Mouse (Mus musculus): ENCODE measurements around the gene Spaca7. TPM values are rescaled to one million over a fixed set of nuclear protein-coding genes. Genes with fewer than 3 reads are reported as not detected.

Gene Spaca7
- not detected for total RNA-seq (2021)
- long read RNA-seq, experiment 1 = 0 reads
- long read RNA-seq, experiment 2 = 0 reads

GRCm38 (mm10) chr8:12572814-12573534, at the start of gene Spaca7:
Spaca7 (plus strand) TSS chr8:12573029.
- Histone ChIP-seq H3K4me3 (no peak within 1 kb of the TSS), H3K27ac (no peak within 1 kb of the TSS)
- intact Hi-C loops (cut with DNase I) = no loop called here
- TF ChIP-seq CTCF (IDR thresholded peaks at IDR 0.05) = no peak
- DNase-seq = no peak

- TF ChIP-seq CTCF (IDR thresholded peaks at IDR 0.05) = no peak
- no peak for DNase-seq
- intact Hi-C loops (cut with DNase I) = no loop called here
- Histone ChIP-seq H3K27ac (no peak overlapping the region), H3K4me3 (no peak overlapping the region)
Observed at GRCm38 (mm10) chr8:12524279-12524678, 48.5 kb upstream of the Spaca7 start.

DNA sequence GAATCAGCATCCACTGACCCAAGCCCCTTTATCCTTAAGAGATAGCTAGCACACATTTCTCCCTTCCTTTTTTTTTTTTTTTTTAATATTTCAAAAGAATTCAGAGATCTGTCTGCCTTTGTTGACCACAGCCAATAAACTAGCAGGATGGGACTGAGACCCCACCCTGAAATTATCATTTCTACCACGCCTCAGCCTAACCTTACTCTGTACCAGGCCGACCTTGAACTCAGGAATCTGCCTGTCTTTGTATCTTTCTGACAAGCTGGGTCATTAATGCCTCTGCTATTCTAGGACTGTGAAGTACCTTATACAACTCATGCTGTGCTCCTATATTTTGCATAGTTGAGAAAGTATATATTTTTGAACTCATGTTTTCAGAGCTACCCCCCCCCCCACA, 44.2 kb upstream of the Spaca7 start:
- no peak overlapping the region for H3K4me3 ChIP-seq
- TF ChIP-seq CTCF (IDR thresholded peaks at IDR 0.05) = no peak
- intact Hi-C loops (cut with DNase I) = no loop called here
- DNase-seq = no peak
- H3K27ac ChIP-seq = no peak overlapping the region

- no peak for TF ChIP-seq CTCF (IDR thresholded peaks at IDR 0.05)
- Histone ChIP-seq H3K27ac (no peak overlapping the region), H3K4me3 (no peak overlapping the region)
- intact Hi-C loops (cut with DNase I) = no loop called here
- DNase-seq = no peak
Observed at GRCm38 (mm10) chr8:12535617-12536016, 37.2 kb upstream of the Spaca7 start.

- intact Hi-C loops (cut with DNase I) = no loop called here
- H3K27ac ChIP-seq = no peak overlapping the region
- TF ChIP-seq CTCF (IDR thresholded peaks at IDR 0.05) = no peak
- H3K4me3 ChIP-seq = no peak overlapping the region
- DNase-seq = no peak
Observed at GRCm38 (mm10) chr8:12536306-12536705, 36.5 kb upstream of the Spaca7 start.

GRCm38 (mm10) chr8:12545236-12545635, 27.6 kb upstream of the Spaca7 start:
- TF ChIP-seq CTCF (IDR thresholded peaks at IDR 0.05) = no peak
- DNase-seq = no peak
- no peak overlapping the region for H3K27ac ChIP-seq
- intact Hi-C loops (cut with DNase I) = no loop called here
- no peak overlapping the region for H3K4me3 ChIP-seq

- DNase-seq = no peak
- H3K27ac ChIP-seq = no peak overlapping the region
- no peak overlapping the region for H3K4me3 ChIP-seq
- intact Hi-C loops (cut with DNase I) = no loop called here
- no peak for TF ChIP-seq CTCF (IDR thresholded peaks at IDR 0.05)
Observed at GRCm38 (mm10) chr8:12545671-12546070, 27.2 kb upstream of the Spaca7 start.

GRCm38 (mm10) chr8:12547466-12548220, 25.2 kb upstream of the Spaca7 start:
- H3K27ac ChIP-seq = no peak overlapping the region
- TF ChIP-seq CTCF (IDR thresholded peaks at IDR 0.05) = no peak
- DNase-seq = no peak
- H3K4me3 ChIP-seq = no peak overlapping the region
- intact Hi-C loops (cut with DNase I) = no loop called here

DNA sequence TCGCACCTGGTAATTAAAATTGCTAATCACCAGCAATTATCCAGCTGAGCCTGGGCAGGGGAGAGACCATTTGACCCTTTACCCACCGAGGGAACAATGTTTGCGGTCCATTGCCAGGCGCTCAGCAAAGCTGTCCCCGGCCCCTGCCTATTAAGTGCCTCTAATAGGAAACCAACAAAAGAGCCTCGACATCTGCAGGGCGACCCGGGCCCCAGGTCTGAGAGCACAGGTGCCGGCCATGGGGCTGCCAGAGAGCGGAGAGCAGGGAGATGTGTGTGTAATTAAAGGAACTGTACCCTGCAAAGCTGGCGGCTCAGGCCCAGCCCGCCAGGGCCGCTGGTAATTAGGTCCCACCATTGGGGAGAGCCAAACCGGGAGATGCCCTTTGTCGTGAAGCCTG, 24.6 kb upstream of the Spaca7 start:
- no peak overlapping the region for H3K27ac ChIP-seq
- TF ChIP-seq CTCF (IDR thresholded peaks at IDR 0.05) = no peak
- DNase-seq = no peak
- H3K4me3 ChIP-seq = no peak overlapping the region
- intact Hi-C loops (cut with DNase I) = no loop called here

DNA sequence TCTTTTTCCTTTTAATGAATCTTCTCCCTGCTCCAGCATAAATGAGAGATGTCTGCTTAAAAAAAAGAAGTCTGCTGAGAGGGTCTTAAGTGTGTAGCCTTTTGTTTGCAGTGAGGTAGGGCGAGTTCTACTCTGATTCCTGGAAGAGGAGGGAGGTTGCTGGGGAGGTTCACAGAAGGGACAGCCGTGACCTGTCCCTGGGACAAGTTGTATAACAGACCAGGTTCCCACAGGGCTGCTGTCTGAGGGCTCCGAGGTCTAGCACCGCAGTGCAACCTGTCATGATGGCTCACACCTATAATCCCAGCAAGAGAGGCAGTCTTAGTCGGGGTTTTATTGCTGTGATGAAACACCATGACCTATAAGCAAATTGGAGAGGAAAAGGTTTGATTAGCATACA, 24.1 kb upstream of the Spaca7 start:
- DNase-seq = no peak
- no peak for TF ChIP-seq CTCF (IDR thresholded peaks at IDR 0.05)
- intact Hi-C loops (cut with DNase I) = no loop called here
- Histone ChIP-seq H3K4me3 (no peak overlapping the region), H3K27ac (no peak overlapping the region)

- peak; percentile 14; the same call in 1 of the 2 replicates for TF ChIP-seq CTCF (IDR thresholded peaks at IDR 0.05)
- Histone ChIP-seq H3K4me3 (no peak overlapping the region), H3K27ac (no peak overlapping the region)
- intact Hi-C loops (cut with DNase I) = no loop called here
- DNase-seq = no peak
Observed at GRCm38 (mm10) chr8:12555515-12556145, 17.2 kb upstream of the Spaca7 start.

- no peak for TF ChIP-seq CTCF (IDR thresholded peaks at IDR 0.05)
Observed at GRCm38 (mm10) chr8:12558786-12559185, 14.0 kb upstream of the Spaca7 start.

GRCm38 (mm10) chr8:12561403-12561960, 11.3 kb upstream of the Spaca7 start:
- peak; percentile 71 for DNase-seq
- intact Hi-C loops (cut with DNase I) = loop anchor here (1.0 to 5.0 kb wide), 2 partner anchors 564 to 604 kb away; no protein-coding TSS in a partner anchor
- Histone ChIP-seq H3K27ac (no peak overlapping the region), H3K4me3 (no peak overlapping the region)
- TF ChIP-seq CTCF (IDR thresholded peaks at IDR 0.05) = peak; percentile 72

More at GRCm38 (mm10) chr8:12558786-12559185, 14.0 kb upstream of the Spaca7 start:
- intact Hi-C loops (cut with DNase I) = no loop called here
- H3K27ac ChIP-seq = no peak overlapping the region
- no peak for DNase-seq
- no peak overlapping the region for H3K4me3 ChIP-seq

All from gastrocnemius, adult 2 months (tissue).